Comparison of ENCODE assay signal across 8 mouse cellular contexts in the genomic region with DNA sequence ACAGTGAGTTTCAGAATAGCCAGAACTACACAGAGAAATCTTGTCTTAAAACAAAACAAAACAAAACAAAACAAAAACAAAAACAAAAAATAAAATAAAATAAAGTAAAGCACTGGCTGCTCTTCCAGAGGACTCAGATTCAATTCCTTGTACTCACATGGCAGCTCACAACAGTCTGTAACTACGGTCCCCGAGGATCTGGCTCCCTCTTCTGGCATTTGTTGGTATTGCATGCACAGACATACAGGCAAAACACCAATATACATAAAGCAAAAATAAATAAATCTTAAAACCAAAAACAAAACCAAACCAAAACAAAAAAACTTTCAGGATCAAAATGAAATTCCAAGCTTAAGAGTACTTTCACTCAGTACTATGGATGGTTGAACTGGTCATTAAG. TPM values are rescaled to one million over a fixed set of nuclear protein-coding genes. Genes with fewer than 3 reads are reported as not detected.
DNase-seq lines count a peak whose midpoint lies in the region; ATAC-seq and TF ChIP-seq lines count a peak whose summit lies in the region.

No protein-coding gene starts in this region.

- no peaks in the 10 kb centered on the region for H3K9me3 ChIP-seq in forebrain, embryonic 14.5 days (replicated peaks; ENCODE audit: control insufficient read depth, low read length)
- H3K9me3 ChIP-seq in forebrain, embryonic 12.5 days = no peaks in the 10 kb centered on the region
- H3K9me3 ChIP-seq in midbrain, embryonic 14.5 days (ENCODE audit: control insufficient read depth, low read length) = no peaks in the 10 kb centered on the region
- no peaks in the 10 kb centered on the region for H3K9me3 ChIP-seq in midbrain, embryonic 15.5 days
- H3K9me3 ChIP-seq in lung, postnatal 0 days (ENCODE audit: low read length) = no peaks in the 10 kb centered on the region

- H3K27me3 ChIP-seq in forebrain, embryonic 14.5 days (replicated peaks; ENCODE audit: control insufficient read depth, insufficient read depth, low read length) = no peaks in the 10 kb centered on the region
- H3K27me3 ChIP-seq in forebrain, embryonic 12.5 days = no peaks in the 10 kb centered on the region
- H3K27me3 ChIP-seq in midbrain, embryonic 14.5 days (ENCODE audit: control insufficient read depth, insufficient read depth, low read length) = no peaks in the 10 kb centered on the region
- no peaks in the 10 kb centered on the region for H3K27me3 ChIP-seq in midbrain, embryonic 15.5 days (replicated peaks)
- H3K27me3 ChIP-seq in lung, postnatal 0 days (replicated peaks; ENCODE audit: insufficient read depth, low read length) = no peaks in the 10 kb centered on the region

- 29% methylated on average over 2 of the region's 2 CpGs for WGBS in forebrain, embryonic 14.5 days
- 29% methylated on average over 2 of the region's 2 CpGs for WGBS in forebrain, embryonic 12.5 days
- 37% methylated on average over 2 of the region's 2 CpGs for WGBS in midbrain, embryonic 14.5 days
- 22% methylated on average over 2 of the region's 2 CpGs for WGBS in midbrain, embryonic 15.5 days
- WGBS in lung, postnatal 0 days = 20% methylated on average over 2 of the region's 2 CpGs

- no peak overlapping the region for H3K9ac ChIP-seq in forebrain, embryonic 14.5 days (ENCODE audit: low read length)
- H3K9ac ChIP-seq in forebrain, embryonic 12.5 days = no peak overlapping the region
- no peak overlapping the region for H3K9ac ChIP-seq in midbrain, embryonic 14.5 days (replicated peaks; ENCODE audit: low read length)
- H3K9ac ChIP-seq in midbrain, embryonic 15.5 days = no peak overlapping the region
- H3K9ac ChIP-seq in lung, postnatal 0 days (replicated peaks; ENCODE audit: low read depth) = no peak overlapping the region

- H3K27ac ChIP-seq in forebrain, embryonic 14.5 days (ENCODE audit: low read depth, low read length) = no peak overlapping the region
- no peak overlapping the region for H3K27ac ChIP-seq in forebrain, embryonic 12.5 days
- no peak overlapping the region for H3K27ac ChIP-seq in midbrain, embryonic 14.5 days (replicated peaks; ENCODE audit: low read depth, low read length)
- no peak overlapping the region for H3K27ac ChIP-seq in midbrain, embryonic 15.5 days
- no peak overlapping the region for H3K27ac ChIP-seq in lung, postnatal 0 days (ENCODE audit: low read length)

- TF ChIP-seq CTCF in lung, postnatal 0 days (IDR thresholded peaks at IDR 0.05) = peak; percentile 69

- H3K4me2 ChIP-seq in forebrain, embryonic 14.5 days (ENCODE audit: low read length) = no peak overlapping the region
- no peak overlapping the region for H3K4me2 ChIP-seq in forebrain, embryonic 12.5 days
- no peak overlapping the region for H3K4me2 ChIP-seq in midbrain, embryonic 14.5 days (ENCODE audit: low read length)
- no peak overlapping the region for H3K4me2 ChIP-seq in midbrain, embryonic 15.5 days
- H3K4me2 ChIP-seq in lung, postnatal 0 days (replicated peaks; ENCODE audit: low read depth, low read length) = no peak overlapping the region

- H3K4me3 ChIP-seq in forebrain, embryonic 14.5 days (ENCODE audit: low read depth, low read length) = no peak overlapping the region
- H3K4me3 ChIP-seq in forebrain, embryonic 12.5 days (replicated peaks) = no peak overlapping the region
- no peak overlapping the region for H3K4me3 ChIP-seq in midbrain, embryonic 14.5 days (replicated peaks; ENCODE audit: low read depth, low read length)
- no peak overlapping the region for H3K4me3 ChIP-seq in midbrain, embryonic 15.5 days
- H3K4me3 ChIP-seq in lung, postnatal 0 days (ENCODE audit: low read depth, low read length) = no peak overlapping the region

- DNase-seq in forebrain, embryonic 14.5 days (ENCODE audit: low spot score) = peak; percentile 4
- DNase-seq in midbrain, embryonic 14.5 days = peak; percentile 46
- peak; percentile 35 to 43 for DNase-seq in adrenal gland, postnatal 36 days
- DNase-seq in lung, postnatal 0 days (ENCODE audit: low spot score) = peak; percentile 13
- DNase-seq in thymus, postnatal 25 days = peak; percentile 35

- TF ChIP-seq EP300 in lung, postnatal 0 days (IDR thresholded peaks at IDR 0.05) = no peak

- H3K4me1 ChIP-seq in forebrain, embryonic 14.5 days (ENCODE audit: control insufficient read depth, insufficient read depth, low read length) = no peaks in the 10 kb centered on the region
- H3K4me1 ChIP-seq in forebrain, embryonic 12.5 days = no peaks in the 10 kb centered on the region
- H3K4me1 ChIP-seq in midbrain, embryonic 14.5 days (ENCODE audit: control insufficient read depth, insufficient read depth, low read length) = no peaks in the 10 kb centered on the region
- H3K4me1 ChIP-seq in midbrain, embryonic 15.5 days = no peaks in the 10 kb centered on the region
- no peaks in the 10 kb centered on the region for H3K4me1 ChIP-seq in lung, postnatal 0 days (ENCODE audit: insufficient read depth, low read depth, low read length)

- ATAC-seq in forebrain, embryonic 14.5 days = no peak
- no peak for ATAC-seq in forebrain, embryonic 12.5 days (ENCODE audit: low FRiP score)
- no peak for ATAC-seq in midbrain, embryonic 14.5 days (ENCODE audit: low FRiP score, low TSS enrichment)
- no peak for ATAC-seq in midbrain, embryonic 15.5 days (replicated peaks)
- ATAC-seq in granulocyte monocyte progenitor cell, adult 5-6 weeks (replicated peaks; ENCODE audit: poor library complexity, severe bottlenecking) = peak; percentile 74
- ATAC-seq in lung, postnatal 0 days = no peak

- H3K36me3 ChIP-seq in forebrain, embryonic 14.5 days (ENCODE audit: control insufficient read depth, insufficient read depth, low read length) = no peaks in the 10 kb centered on the region
- H3K36me3 ChIP-seq in forebrain, embryonic 12.5 days (replicated peaks) = no peaks in the 10 kb centered on the region
- H3K36me3 ChIP-seq in midbrain, embryonic 14.5 days (ENCODE audit: control insufficient read depth, insufficient read depth, low read length) = no peaks in the 10 kb centered on the region
- no peaks in the 10 kb centered on the region for H3K36me3 ChIP-seq in midbrain, embryonic 15.5 days (replicated peaks)
- no peaks in the 10 kb centered on the region for H3K36me3 ChIP-seq in lung, postnatal 0 days (ENCODE audit: insufficient read depth, low read length)

RNA-seq across cellular contexts. Expression of a gene that starts 36.0 kb away (rescaled TPM):
- 124 and 148 TPM in 2 replicates for polyA plus RNA-seq in forebrain, embryonic 14.5 days (2014; fragmentation: Nextera tagmentation; extraction: Ambion mirVana)
- 179 and 202 TPM in 2 replicates for polyA plus RNA-seq in forebrain, embryonic 12.5 days (2016; fragmentation: Nextera tagmentation; extraction: Ambion mirVana)
- 89.1 and 105 TPM in 2 replicates for polyA plus RNA-seq in midbrain, embryonic 14.5 days (2014; fragmentation: Nextera tagmentation; extraction: Ambion mirVana)
- 81.6 and 81.8 TPM in 2 replicates for polyA plus RNA-seq in midbrain, embryonic 15.5 days (2015; fragmentation: Nextera tagmentation; extraction: Ambion mirVana)
- total RNA-seq in adrenal gland, postnatal 36 days (2021) = 10 to 100 TPM; 31.7 to 38.5 TPM
- 38.6 and 49.1 TPM in 2 replicates for total RNA-seq in granulocyte monocyte progenitor cell, adult 5-6 weeks (2014; fragmentation: Nextera tagmentation)
- total RNA-seq in granulocyte monocyte progenitor cell, adult 5-6 weeks (2017) = 35.9 and 40.9 TPM in 2 replicates
- polyA plus RNA-seq in lung, postnatal 0 days (2015; fragmentation: Nextera tagmentation; extraction: Ambion mirVana) = 154 and 175 TPM in 2 replicates
